Mouse (Mus musculus): ENCODE measurements around the gene Fmo6.

Gene Fmo6

GRCm38 (mm10) chr1:162912085-162912484 is 25.2 kb downstream of the Fmo6 start:
- no peak for DNase-seq

GRCm38 (mm10) chr1:162901879-162902278 is 35.4 kb downstream of the Fmo6 start:
- peak; percentile 6 for DNase-seq

GRCm38 (mm10) chr1:162897838-162898811 is 39.2 kb downstream of the Fmo6 start, which contains the start of gene Fmo2:
TSS of gene Fmo2 (minus strand) at chr1:162898726.
- DNase-seq = no peak

- DNase-seq = no peak
Measured at GRCm38 (mm10) chr1:162895900-162896299, 41.4 kb downstream of the Fmo6 start.

DNA sequence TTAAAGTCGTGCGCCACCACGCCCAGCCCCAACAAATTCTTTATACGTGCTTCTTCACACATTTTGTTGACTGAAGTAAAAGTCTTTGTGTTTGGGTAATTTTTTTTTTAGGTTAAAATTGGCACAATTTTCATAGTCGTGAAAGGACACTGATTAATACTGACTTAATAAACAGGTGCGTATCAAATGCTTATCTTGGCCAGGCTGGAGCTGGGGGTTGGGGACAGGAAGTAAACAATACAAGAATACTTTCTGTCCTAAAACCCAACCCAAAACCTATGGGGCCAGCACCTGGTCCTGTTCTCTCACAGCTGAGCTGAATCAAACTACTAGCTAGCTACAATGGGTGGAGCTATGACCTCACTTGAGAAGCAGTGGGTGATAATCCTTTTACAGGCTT is 44.3 kb downstream of the Fmo6 start:
- DNase-seq = no peak

GRCm38 (mm10) chr1:162891980-162892451 is 45.3 kb downstream of the Fmo6 start:
- DNase-seq = no peak

DNA sequence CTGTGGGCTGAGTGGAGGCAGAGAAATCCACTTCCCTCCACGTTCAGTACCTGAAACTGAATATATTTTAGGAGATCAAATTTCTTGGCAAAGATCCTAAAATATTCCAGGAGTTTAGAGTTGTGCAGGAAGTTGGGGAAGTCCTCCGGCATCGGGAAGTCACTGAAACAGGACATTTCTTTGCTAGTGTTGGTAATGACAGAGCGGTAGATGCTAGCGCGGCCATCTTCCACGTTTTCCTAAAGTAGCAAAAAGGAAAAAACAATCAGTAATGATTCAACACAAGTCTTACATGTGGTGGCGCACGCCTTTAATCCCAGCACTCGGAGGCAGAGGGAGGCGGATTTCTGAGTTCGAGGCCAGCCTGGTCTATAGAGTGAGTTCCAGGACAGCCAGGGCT is 48.7 kb downstream of the Fmo6 start:
- DNase-seq = no peak

DNA sequence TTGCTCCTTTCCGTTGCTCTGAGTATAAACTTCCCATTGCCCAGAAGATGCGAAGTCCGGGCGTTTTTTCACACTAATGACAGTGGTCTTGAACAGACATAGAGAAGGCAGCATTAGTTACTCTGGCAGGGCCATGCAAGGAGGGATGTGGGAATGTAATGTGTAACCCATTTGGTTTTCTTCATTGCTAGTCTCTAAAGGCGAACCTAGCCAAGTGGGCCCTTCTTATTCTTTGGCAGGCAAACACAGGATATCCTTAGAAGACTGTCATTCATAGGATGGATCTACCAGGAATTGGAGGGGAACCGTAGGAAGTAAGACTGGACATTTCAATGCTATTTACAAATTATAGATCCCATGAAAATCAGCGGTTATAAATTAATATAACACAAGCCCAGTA is 49.7 kb downstream of the Fmo6 start:
- DNase-seq = no peak

- no peak for DNase-seq
Measured at GRCm38 (mm10) chr1:162886138-162886816, 51.0 kb downstream of the Fmo6 start.

GRCm38 (mm10) chr1:162882681-162883080 is 54.6 kb downstream of the Fmo6 start:
- no peak for DNase-seq

DNA sequence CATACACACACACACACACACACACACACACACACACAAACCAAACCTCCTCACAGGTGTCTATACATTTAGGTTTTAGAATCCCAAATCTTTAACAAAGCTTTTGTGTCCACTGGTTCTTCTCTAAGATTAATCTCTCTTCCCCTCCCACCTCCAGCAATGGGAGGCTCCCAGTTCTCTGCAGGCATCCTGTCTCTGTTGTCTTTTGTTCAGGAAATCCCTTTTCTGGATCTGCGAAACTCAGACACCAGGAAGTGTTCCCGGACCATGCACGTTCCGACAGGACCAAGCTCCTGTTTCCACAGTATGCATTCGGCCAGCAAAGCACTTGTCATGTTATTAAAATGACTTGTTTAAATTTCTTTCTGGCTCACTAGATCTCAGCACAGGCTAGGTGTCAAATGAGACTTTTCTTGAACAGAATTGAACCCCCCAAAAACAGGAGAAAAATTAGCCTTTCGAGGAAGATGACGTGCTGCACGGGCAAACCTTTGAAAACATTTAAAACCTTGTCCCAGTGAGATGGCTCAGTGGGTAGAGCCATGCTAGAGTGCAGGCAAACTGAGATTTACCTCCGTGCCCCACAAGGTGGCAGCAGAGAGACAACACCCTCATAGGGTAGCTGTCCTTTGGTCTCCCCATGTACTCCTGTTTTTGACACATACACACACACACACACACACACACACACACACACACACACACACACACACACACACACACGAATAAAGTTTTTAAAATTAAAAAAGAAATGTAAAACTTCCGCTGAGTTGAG is 57.5 kb downstream of the Fmo6 start:
- DNase-seq = no peak

GRCm38 (mm10) chr1:162875091-162875490 is 62.2 kb downstream of the Fmo6 start:
- no peak for DNase-seq

GRCm38 (mm10) chr1:162871701-162872311 is 65.5 kb downstream of the Fmo6 start:
- no peak for DNase-seq

- no peak for DNase-seq
Measured at GRCm38 (mm10) chr1:162870978-162871377, 66.3 kb downstream of the Fmo6 start.

DNA sequence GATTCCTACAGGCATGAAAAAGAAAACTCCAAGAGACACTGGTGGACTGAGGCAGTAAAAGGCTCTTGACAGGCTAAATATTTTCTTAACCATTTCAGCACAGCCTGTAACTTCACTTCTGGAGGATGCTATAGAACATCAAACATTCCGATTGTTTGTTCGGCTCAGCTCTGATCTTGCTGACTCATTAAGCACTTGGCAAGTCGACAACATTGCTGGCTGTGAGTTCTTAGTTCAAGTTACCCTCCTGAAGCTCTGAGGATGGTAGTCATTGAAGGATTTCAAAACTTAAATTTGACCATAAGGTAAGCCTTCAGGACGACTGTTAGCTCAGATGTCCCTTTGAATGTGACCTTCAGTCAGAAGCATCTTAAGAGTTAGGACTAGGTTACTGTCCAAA is 69.9 kb downstream of the Fmo6 start:
- no peak for DNase-seq

Measured in layer of hippocampus, adult 9-11 months (tissue).